Mouse (Mus musculus) c-Kit-positive CD71-positive TER-119-negative erythroid progenitor cells, embryonic 14.5 days (primary cell): Measurements from ENCODE around the gene Adamts4.
"Not testable (repeated sequence)": the region's sequence is repeated elsewhere in the genome, so short reads cannot be mapped to it uniquely, and the experiment has no call there.

Experiments used
- DNase-seq: peaks from one replicate; pipeline ENCODE4 v3.0.0-alpha.2; 2013; ENCODE audit warnings: low read depth

Adamts4 gene

GRCm38 (mm10) chr1:171231844-171232243, 18.4 kb upstream of the Adamts4 start:
- DNase-seq = no peak

- no peak for DNase-seq
Measured at GRCm38 (mm10) chr1:171232348-171232747, 17.9 kb upstream of the Adamts4 start.

- peak; percentile 54 for DNase-seq
Measured at GRCm38 (mm10) chr1:171232800-171233730, 17.2 kb upstream of the Adamts4 start.

- DNase-seq = no peak
Measured at GRCm38 (mm10) chr1:171234126-171234525, 16.1 kb upstream of the Adamts4 start, which contains the start of gene Fcer1g. Fcer1g (minus strand) TSS chr1:171234365.

- DNase-seq = no peak
Measured at GRCm38 (mm10) chr1:171234538-171234937, 15.7 kb upstream of the Adamts4 start.

- no peak for DNase-seq
Measured at GRCm38 (mm10) chr1:171235791-171236190, 14.4 kb upstream of the Adamts4 start.

GRCm38 (mm10) chr1:171237438-171237837, 12.8 kb upstream of the Adamts4 start:
- DNase-seq = no peak

- DNase-seq = peak; percentile 64
Measured at GRCm38 (mm10) chr1:171238463-171238862, 11.8 kb upstream of the Adamts4 start.

- DNase-seq = no peak
Measured at GRCm38 (mm10) chr1:171239992-171240744, 10.1 kb upstream of the Adamts4 start.

GRCm38 (mm10) chr1:171240911-171241310, 9.3 kb upstream of the Adamts4 start:
- no peak for DNase-seq

- not testable (repeated sequence) for DNase-seq
Measured at GRCm38 (mm10) chr1:171241952-171242351, 8.3 kb upstream of the Adamts4 start.

GRCm38 (mm10) chr1:171245353-171245752, 4.9 kb upstream of the Adamts4 start:
- no peak for DNase-seq

- peak; percentile 95 for DNase-seq
Measured at GRCm38 (mm10) chr1:171246709-171247452, 3.3 kb upstream of the Adamts4 start.

GRCm38 (mm10) chr1:171247453-171247841, 2.8 kb upstream of the Adamts4 start:
- DNase-seq = no peak

GRCm38 (mm10) chr1:171247916-171248315, 2.3 kb upstream of the Adamts4 start:
- DNase-seq = no peak

GRCm38 (mm10) chr1:171248386-171249226, 1.6 kb upstream of the Adamts4 start:
- no peak for DNase-seq

- no peak for DNase-seq
Measured at GRCm38 (mm10) chr1:171250680-171251593, 716 bp downstream of the Adamts4 start, which contains the start of gene Ndufs2. Ndufs2 (minus strand) TSS chr1:171251388.

GRCm38 (mm10) chr1:171251594-171252324, 1.5 kb downstream of the Adamts4 start:
- DNase-seq = no peak

- no peak for DNase-seq
Measured at GRCm38 (mm10) chr1:171252415-171252814, 2.2 kb downstream of the Adamts4 start.
